Mouse (Mus musculus) splenic B cell, adult 2 months (primary cell): ENCODE data around the gene Noc4l.

Experiments used
- DNase-seq: peaks from one replicate; pipeline ENCODE4 v3.0.0-alpha.2; 2011; ENCODE audit warnings: low read depth, low spot score
- H3K27me3 ChIP-seq: 2 replicates; pipeline ENCODE4 v1.6.1; 2012; ENCODE audit warnings: mild to moderate bottlenecking, low read length, moderate library complexity, mixed read lengths; ENCODE audit not compliant: control insufficient read depth, poor library complexity, insufficient read depth, severe bottlenecking
- H3K36me3 ChIP-seq: 2 replicates; pipeline ENCODE4 v1.6.1; 2012; ENCODE audit warnings: mild to moderate bottlenecking, low read length, moderate library complexity, mixed read lengths; ENCODE audit not compliant: control insufficient read depth, poor library complexity, insufficient read depth, severe bottlenecking

Noc4l gene

GRCm38 (mm10) chr5:110628156-110628555 is 25.1 kb downstream of the Noc4l start:
- no peaks in the 10 kb centered on the region for H3K27me3 ChIP-seq
- no peaks in the 10 kb centered on the region for H3K36me3 ChIP-seq
- no peak for DNase-seq

GRCm38 (mm10) chr5:110627351-110627750 is 25.9 kb downstream of the Noc4l start:
- H3K27me3 ChIP-seq: no peaks in the 10 kb centered on the region
- DNase-seq: no peak
- no peaks in the 10 kb centered on the region for H3K36me3 ChIP-seq

GRCm38 (mm10) chr5:110624319-110624718 is 28.9 kb downstream of the Noc4l start:
- Histone ChIP-seq H3K36me3 (no peaks in the 10 kb centered on the region), H3K27me3 (no peaks in the 10 kb centered on the region)
- no peak for DNase-seq

- Histone ChIP-seq H3K36me3 (no peaks in the 10 kb centered on the region), H3K27me3 (no peaks in the 10 kb centered on the region)
- DNase-seq: no peak
These were observed 34.0 kb downstream of the Noc4l start for GRCm38 (mm10) chr5:110619226-110619625.

- no peak for DNase-seq
- no peaks in the 10 kb centered on the region for H3K36me3 ChIP-seq
- no peaks in the 10 kb centered on the region for H3K27me3 ChIP-seq
These were observed 41.6 kb downstream of the Noc4l start for GRCm38 (mm10) chr5:110611435-110612158.

GRCm38 (mm10) chr5:110610484-110610883 is 42.7 kb downstream of the Noc4l start:
- no peaks in the 10 kb centered on the region for H3K36me3 ChIP-seq
- DNase-seq: no peak
- no peaks in the 10 kb centered on the region for H3K27me3 ChIP-seq

- no peaks in the 10 kb centered on the region for H3K36me3 ChIP-seq
- no peak for DNase-seq
- no peaks in the 10 kb centered on the region for H3K27me3 ChIP-seq
These were observed 43.3 kb downstream of the Noc4l start for GRCm38 (mm10) chr5:110609868-110610267.

- H3K27me3 ChIP-seq: no peaks in the 10 kb centered on the region
- no peaks in the 10 kb centered on the region for H3K36me3 ChIP-seq
- no peak for DNase-seq
These were observed 43.8 kb downstream of the Noc4l start for GRCm38 (mm10) chr5:110609425-110609824.

- no peaks in the 10 kb centered on the region for H3K27me3 ChIP-seq
- no peak for DNase-seq
- no peaks in the 10 kb centered on the region for H3K36me3 ChIP-seq
These were observed 44.3 kb downstream of the Noc4l start for GRCm38 (mm10) chr5:110608941-110609340.

- H3K27me3 ChIP-seq: no peaks in the 10 kb centered on the region
- DNase-seq: no peak
These were observed 44.9 kb downstream of the Noc4l start for GRCm38 (mm10) chr5:110608336-110608735.

GRCm38 (mm10) chr5:110607767-110608166 is 45.5 kb downstream of the Noc4l start:
- Histone ChIP-seq H3K27me3 (no peaks in the 10 kb centered on the region), H3K36me3 (no peaks in the 10 kb centered on the region)
- no peak for DNase-seq

More at GRCm38 (mm10) chr5:110608336-110608735, 44.9 kb downstream of the Noc4l start:
- no peaks in the 10 kb centered on the region for H3K36me3 ChIP-seq

GRCm38 (mm10) chr5:110605531-110606221 is 47.5 kb downstream of the Noc4l start:
- Histone ChIP-seq H3K27me3 (no peaks in the 10 kb centered on the region), H3K36me3 (no peaks in the 10 kb centered on the region)
- no peak for DNase-seq

- H3K27me3 ChIP-seq: no peaks in the 10 kb centered on the region
- DNase-seq: no peak
- no peaks in the 10 kb centered on the region for H3K36me3 ChIP-seq
These were observed 48.9 kb downstream of the Noc4l start for GRCm38 (mm10) chr5:110604311-110604710.

GRCm38 (mm10) chr5:110603016-110603685 is 50.1 kb downstream of the Noc4l start:
- Histone ChIP-seq H3K27me3 (no peaks in the 10 kb centered on the region), H3K36me3 (no peaks in the 10 kb centered on the region)
- DNase-seq: no peak
